In the genomic region with DNA sequence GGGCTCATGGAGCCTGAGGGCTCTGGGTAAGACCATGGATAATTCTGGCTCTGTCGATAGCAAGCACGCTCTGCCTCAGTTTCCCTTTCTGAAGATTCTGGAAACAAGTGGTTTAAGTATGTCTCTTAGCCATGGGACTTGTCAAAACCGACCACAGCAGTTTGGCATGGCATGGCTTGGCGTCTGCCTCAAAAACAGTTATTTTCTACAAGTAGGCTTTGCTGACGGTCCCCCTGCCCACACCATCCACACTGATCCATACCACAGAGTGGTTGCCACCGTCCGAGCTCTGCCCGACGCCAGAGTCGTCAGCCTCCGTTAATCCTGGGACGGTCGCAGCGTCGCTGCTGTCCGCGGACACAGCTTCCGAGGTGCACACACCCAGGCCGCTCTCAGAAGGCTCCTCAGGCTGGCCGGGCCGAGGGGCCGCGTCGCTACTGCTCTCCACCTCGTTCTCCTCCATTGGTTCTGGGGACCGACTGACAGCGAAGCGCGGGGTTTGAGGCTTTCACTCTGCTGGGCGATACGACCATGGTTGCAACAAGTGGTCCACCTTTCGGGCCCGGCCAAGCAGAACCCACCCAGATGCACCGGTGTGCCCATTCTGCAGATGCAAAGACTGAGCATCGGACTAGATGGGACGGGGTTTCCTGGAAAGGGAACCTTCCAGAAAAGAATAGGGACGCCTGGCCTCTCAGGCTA, we compare ENCODE assay signal across 8 mouse cellular contexts. TPM values are rescaled to one million over a fixed set of nuclear protein-coding genes. Genes with fewer than 3 reads are reported as not detected.
A peak's percentile ranks its signal among the peaks of the same experiment; 100 is the strongest.
DNase-seq lines count a peak whose midpoint lies in the region; ATAC-seq and TF ChIP-seq lines count a peak whose summit lies in the region.

No protein-coding gene starts in this region.

- H3K9ac ChIP-seq in lung, postnatal 0 days (replicated peaks; ENCODE audit: low read depth): peak overlapping the region; percentile 83
- H3K9ac ChIP-seq in hindbrain, embryonic 12.5 days: peak overlapping the region; percentile 84

- TF ChIP-seq CTCF in lung, postnatal 0 days (IDR thresholded peaks at IDR 0.05): no peak

- ATAC-seq in CD4-positive, CD25-positive, alpha-beta regulatory T cell, adult 4 months: no peak
- ATAC-seq in lung, postnatal 0 days: peak; percentile 1; the same call in 1 of the 2 replicates
- no peak; the same call in 1 of the 2 replicates for ATAC-seq in hindbrain, embryonic 12.5 days (ENCODE audit: low FRiP score)
- no peak for ATAC-seq in activated CD4-positive, CD25-positive, alpha-beta regulatory T cell, adult 4 months

- H3K27me3 ChIP-seq in lung, postnatal 0 days (replicated peaks; ENCODE audit: insufficient read depth, low read length): no peaks in the 10 kb centered on the region
- no peaks in the 10 kb centered on the region for H3K27me3 ChIP-seq in hindbrain, embryonic 12.5 days
- no peaks in the 10 kb centered on the region for H3K27me3 ChIP-seq in midbrain, embryonic 10.5 days (ENCODE audit: low read depth, poor library complexity, severe bottlenecking)

- peaks cover 37% of the 10 kb centered on the region for H3K36me3 ChIP-seq in lung, postnatal 0 days (ENCODE audit: insufficient read depth, low read length)
- peaks cover 37% of the 10 kb centered on the region for H3K36me3 ChIP-seq in hindbrain, embryonic 12.5 days
- peaks cover 59% of the 10 kb centered on the region for H3K36me3 ChIP-seq in midbrain, embryonic 10.5 days

- no peak for TF ChIP-seq EP300 in lung, postnatal 0 days (IDR thresholded peaks at IDR 0.05)

- peak overlapping the region; percentile 97 for H3K27ac ChIP-seq in lung, postnatal 0 days (ENCODE audit: low read length)
- peak overlapping the region; percentile 99 for H3K27ac ChIP-seq in hindbrain, embryonic 12.5 days
- H3K27ac ChIP-seq in midbrain, embryonic 10.5 days (replicated peaks): peak overlapping the region; percentile 100

- peaks cover 4% of the 10 kb centered on the region; the same call in 1 of the 2 replicates for H3K9me3 ChIP-seq in lung, postnatal 0 days (ENCODE audit: low read length)
- peaks cover 7% of the 10 kb centered on the region for H3K9me3 ChIP-seq in hindbrain, embryonic 12.5 days (replicated peaks)
- peaks cover 11% of the 10 kb centered on the region for H3K9me3 ChIP-seq in midbrain, embryonic 10.5 days (replicated peaks)

- H3K4me2 ChIP-seq in lung, postnatal 0 days (replicated peaks; ENCODE audit: low read depth, low read length): peak overlapping the region; percentile 76
- peak overlapping the region; percentile 85 for H3K4me2 ChIP-seq in hindbrain, embryonic 12.5 days (replicated peaks)

- peak; percentile 48 for DNase-seq in CD4-positive, CD25-positive, alpha-beta regulatory T cell, adult 2 months (ENCODE audit: low read depth, low spot score)
- DNase-seq in lung, postnatal 0 days (ENCODE audit: low spot score): peak; percentile 50
- DNase-seq in lung, postnatal 4 days: no peak
- DNase-seq in midbrain, embryonic 10.5 days (ENCODE audit: low spot score): no peak
- no peak for DNase-seq in layer of hippocampus, adult 9-11 months

- H3K4me1 ChIP-seq in lung, postnatal 0 days (ENCODE audit: insufficient read depth, low read depth, low read length): peaks cover 9% of the 10 kb centered on the region; the same call in 1 of the 2 replicates
- peaks cover 24% of the 10 kb centered on the region for H3K4me1 ChIP-seq in hindbrain, embryonic 12.5 days
- peaks cover 31% of the 10 kb centered on the region for H3K4me1 ChIP-seq in midbrain, embryonic 10.5 days

- 4% methylated on average over 37 of the region's 37 CpGs for WGBS in lung, postnatal 0 days
- 6% methylated on average over 37 of the region's 37 CpGs for whole genome bisulfite sequencing in hindbrain, embryonic 12.5 days
- WGBS in midbrain, embryonic 10.5 days: 7% methylated on average over 37 of the region's 37 CpGs

- H3K4me3 ChIP-seq in lung, postnatal 0 days (ENCODE audit: low read depth, low read length): peak overlapping the region; percentile 81
- peak overlapping the region; percentile 71 for H3K4me3 ChIP-seq in hindbrain, embryonic 12.5 days
- peak overlapping the region; percentile 85 for H3K4me3 ChIP-seq in midbrain, embryonic 10.5 days

RNA-seq across cellular contexts. Expression of a gene that starts 1.0 kb away (rescaled TPM):
- 1 to 10 TPM; 5.6 to 8.2 TPM for polyA plus RNA-seq in CD4-positive, CD25-positive, alpha-beta regulatory T cell, adult 4 months (2017; shearing (Covaris generic))
- 5.0 and 5.2 TPM in 2 replicates for polyA plus RNA-seq in lung, postnatal 0 days (2015; fragmentation: Nextera tagmentation; extraction: Ambion mirVana)
- 17.3 and 18.2 TPM in 2 replicates for polyA plus RNA-seq in hindbrain, embryonic 12.5 days (2016; fragmentation: Nextera tagmentation; extraction: Ambion mirVana)
- 14.1 and 17.1 TPM in 2 replicates for polyA plus RNA-seq in midbrain, embryonic 10.5 days (2016; fragmentation: Nextera tagmentation; extraction: Ambion mirVana)
- polyA plus RNA-seq in activated CD4-positive, CD25-positive, alpha-beta regulatory T cell, adult 4 months (2017; shearing (Covaris generic)): 1 to 10 TPM; 6.7 to 9.0 TPM

RNA-seq across cellular contexts. Expression of a gene that starts 30.1 kb away (rescaled TPM):
- polyA plus RNA-seq in CD4-positive, CD25-positive, alpha-beta regulatory T cell, adult 4 months (2017; shearing (Covaris generic)): 1 to 10 TPM; 2.0 to 4.1 TPM
- polyA plus RNA-seq in lung, postnatal 0 days (2015; fragmentation: Nextera tagmentation; extraction: Ambion mirVana): 4.5 and 5.6 TPM in 2 replicates
- polyA plus RNA-seq in hindbrain, embryonic 12.5 days (2016; fragmentation: Nextera tagmentation; extraction: Ambion mirVana): 5.7 and 7.2 TPM in 2 replicates
- polyA plus RNA-seq in midbrain, embryonic 10.5 days (2016; fragmentation: Nextera tagmentation; extraction: Ambion mirVana): 0.39 and 0.97 TPM in 2 replicates
- 1 to 10 TPM in 1 of 2 experiments, under 1 TPM in 1; 0.78 to 1.4 TPM for polyA plus RNA-seq in activated CD4-positive, CD25-positive, alpha-beta regulatory T cell, adult 4 months (2017; shearing (Covaris generic))

RNA-seq across cellular contexts. Expression of a gene that starts 31.4 kb away (rescaled TPM):
- 100 to 1,000 TPM; 106 to 115 TPM for polyA plus RNA-seq in CD4-positive, CD25-positive, alpha-beta regulatory T cell, adult 4 months (2017; shearing (Covaris generic))
- 60.9 and 71.3 TPM in 2 replicates for polyA plus RNA-seq in lung, postnatal 0 days (2015; fragmentation: Nextera tagmentation; extraction: Ambion mirVana)
- polyA plus RNA-seq in hindbrain, embryonic 12.5 days (2016; fragmentation: Nextera tagmentation; extraction: Ambion mirVana): 85.2 and 87.6 TPM in 2 replicates
- polyA plus RNA-seq in midbrain, embryonic 10.5 days (2016; fragmentation: Nextera tagmentation; extraction: Ambion mirVana): 73.8 and 93.8 TPM in 2 replicates
- polyA plus RNA-seq in activated CD4-positive, CD25-positive, alpha-beta regulatory T cell, adult 4 months (2017; shearing (Covaris generic)): 100 to 1,000 TPM; 102 to 122 TPM

RNA-seq across cellular contexts. Expression of a gene that starts 50.1 kb away (rescaled TPM):
- polyA plus RNA-seq in CD4-positive, CD25-positive, alpha-beta regulatory T cell, adult 4 months (2017; shearing (Covaris generic)): under 1 TPM in 1 of 2 experiments, not detected in 1; 0.31 TPM
- polyA plus RNA-seq in lung, postnatal 0 days (2015; fragmentation: Nextera tagmentation; extraction: Ambion mirVana): 0.84 and 1.0 TPM in 2 replicates
- 12.7 and 16.1 TPM in 2 replicates for polyA plus RNA-seq in hindbrain, embryonic 12.5 days (2016; fragmentation: Nextera tagmentation; extraction: Ambion mirVana)
- polyA plus RNA-seq in midbrain, embryonic 10.5 days (2016; fragmentation: Nextera tagmentation; extraction: Ambion mirVana): 0.99 and 2.1 TPM in 2 replicates
- polyA plus RNA-seq in activated CD4-positive, CD25-positive, alpha-beta regulatory T cell, adult 4 months (2017; shearing (Covaris generic)): under 1 TPM in 1 of 2 experiments, not detected in 1; 0.34 TPM

RNA-seq across cellular contexts. Expression of a gene that starts 53.0 kb away (rescaled TPM):
- polyA plus RNA-seq in CD4-positive, CD25-positive, alpha-beta regulatory T cell, adult 4 months (2017; shearing (Covaris generic)): under 1 TPM; 0.34 to 0.98 TPM
- polyA plus RNA-seq in lung, postnatal 0 days (2015; fragmentation: Nextera tagmentation; extraction: Ambion mirVana): 286 and 314 TPM in 2 replicates
- 77.3 and 78.5 TPM in 2 replicates for polyA plus RNA-seq in hindbrain, embryonic 12.5 days (2016; fragmentation: Nextera tagmentation; extraction: Ambion mirVana)
- polyA plus RNA-seq in midbrain, embryonic 10.5 days (2016; fragmentation: Nextera tagmentation; extraction: Ambion mirVana): 67.9 and 86.2 TPM in 2 replicates
- 1 to 10 TPM in 1 of 2 experiments, under 1 TPM in 1; 0.87 to 1.0 TPM for polyA plus RNA-seq in activated CD4-positive, CD25-positive, alpha-beta regulatory T cell, adult 4 months (2017; shearing (Covaris generic))

Comparison
In these comparisons a context has a peak if more than half of its experiments do, and no peak if none do; other contexts are left out.
1. DNase-seq: peak in CD4-positive, CD25-positive, alpha-beta regulatory T cell, adult 2 months (single experiment) and lung, postnatal 0 days (single experiment); none in lung, postnatal 4 days (0 of 2), midbrain, embryonic 10.5 days (single experiment) and layer of hippocampus, adult 9-11 months (single experiment).
2. Peak in every context shown above with its lines, with median percentiles within 50 percentile points of each other: H3K27ac ChIP-seq and H3K4me3 ChIP-seq.